Mouse (Mus musculus) intestine, postnatal 0 days (tissue): ENCODE data around the gene Ecsit. TPM values are rescaled to one million over a fixed set of nuclear protein-coding genes. Genes with fewer than 3 reads are reported as not detected.

Experiments used
- ATAC-seq: fragments of 200-750 bp; cut with Nextera tagmentation; 2 replicates; pipeline ENCODE4 v1.8.0; 2017; ENCODE audit warnings: mild to moderate bottlenecking, moderate TSS enrichment, moderate library complexity
- H3K27ac ChIP-seq: fragments of 300-500 bp; sonication (generic); 2 replicates; pipeline ENCODE4 v1.5.1; 2014; ENCODE audit warnings: mild to moderate bottlenecking, low read depth, low read length, moderate library complexity
- H3K27me3 ChIP-seq: fragments of 300-500 bp; sonication (generic); replicated peaks from 2 replicates; pipeline ENCODE4 v1.6.1; 2014; ENCODE audit warnings: low read length, mixed read lengths; ENCODE audit not compliant: control insufficient read depth, insufficient read depth
- H3K36me3 ChIP-seq: fragments of 300-500 bp; sonication (generic); 2 replicates; pipeline ENCODE4 v1.6.1; 2014; ENCODE audit warnings: mild to moderate bottlenecking, moderate library complexity; ENCODE audit not compliant: control insufficient read depth, insufficient read depth
- H3K4me1 ChIP-seq: fragments of 300-500 bp; sonication (generic); replicated peaks from 2 replicates; pipeline ENCODE4 v1.6.1; 2014; ENCODE audit warnings: antibody characterized with exemption, low read length, mixed read lengths; ENCODE audit not compliant: control insufficient read depth, insufficient read depth
- H3K4me2 ChIP-seq: fragments of 300-500 bp; sonication (generic); replicated peaks from 2 replicates; pipeline ENCODE4 v1.6.1; 2014; ENCODE audit warnings: low read depth, mild to moderate bottlenecking, moderate library complexity
- H3K4me3 ChIP-seq: fragments of 300-500 bp; sonication (generic); 2 replicates; pipeline ENCODE4 v1.5.1; 2014; ENCODE audit warnings: low read depth, low read length
- H3K9ac ChIP-seq: fragments of 300-500 bp; sonication (generic); 2 replicates; pipeline ENCODE4 v1.6.1; 2014; ENCODE audit warnings: mild to moderate bottlenecking, low read depth, low read length
- H3K9me3 ChIP-seq: fragments of 300-500 bp; sonication (generic); 2 replicates; pipeline ENCODE4 v1.6.1; 2016; ENCODE audit warnings: mixed run types; ENCODE audit not compliant: control insufficient read depth
- CTCF ChIP-seq: sonication (generic); IDR thresholded peaks from 2 replicates; pipeline ENCODE4 v1.5.1; 2016; ENCODE audit warnings: low read depth, mild to moderate bottlenecking, control low read depth, antibody characterized with exemption, moderate library complexity
- WGBS: fragments of 180-500 bp; shearing (Covaris S2); extraction: QIAGEN DNeasy Blood & Tissue Kit; methylation state at CpG from one replicate; pipeline ENCODE4 v1.1.7; 2014; 5-methylcytosine and 5-hydroxymethylcytosine counted together
- polyA plus RNA-seq: library from polyadenylated mRNA; unstranded; fragments of >200 nt; fragmentation: Nextera tagmentation; extraction: Ambion mirVana; gene quantifications from 2 replicates; pipeline ENCODE4 v1.2.1, GENCODE M21; 2015

The Ecsit gene
- polyA plus RNA-seq, 1 experiment from 2014 or later = 23.8 TPM

DNA sequence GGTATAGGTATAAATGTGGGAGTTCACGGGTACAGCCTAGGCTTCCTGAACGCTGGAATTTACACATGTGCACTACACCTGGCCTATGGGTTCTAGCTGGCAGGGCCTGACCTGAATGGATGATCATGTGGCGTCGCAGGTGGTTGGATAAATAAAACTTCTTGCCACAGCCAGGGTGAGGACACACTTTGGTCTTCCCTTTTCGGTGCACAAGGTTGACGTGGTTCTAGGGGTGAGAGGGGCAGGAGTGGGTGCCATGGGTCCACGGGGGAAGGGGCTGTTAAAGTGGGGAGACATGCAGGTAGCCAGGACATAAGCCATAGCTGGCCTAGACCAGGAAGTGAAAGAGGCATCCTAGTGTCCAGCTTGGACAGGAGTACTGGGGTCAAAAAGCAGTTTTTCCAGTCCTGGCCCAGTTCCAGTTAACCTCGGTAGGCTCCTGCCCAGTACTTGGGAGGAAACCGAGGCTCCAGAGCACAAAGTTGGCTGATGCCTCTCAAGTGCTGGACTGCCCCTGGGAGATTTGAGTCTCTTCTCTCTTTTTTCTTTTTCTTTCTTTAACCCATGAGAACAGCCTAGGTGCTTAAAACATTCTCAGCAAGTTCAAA, 28.8 kb downstream of the Ecsit start:
- TF ChIP-seq CTCF = no peak
- 73% methylated on average over 9 of the region's 9 CpGs for WGBS
- Histone ChIP-seq H3K27me3 (peaks cover 31% of the 10 kb centered on the region), H3K4me3 (no peak overlapping the region), H3K4me1 (0 out of 2 replicates have a peak, but pooled peaks cover 4% of the 10 kb centered on the region), H3K4me2 (no peak overlapping the region), H3K27ac (no peak overlapping the region), H3K36me3 (peaks cover 35% of the 10 kb centered on the region), H3K9ac (no peak overlapping the region), H3K9me3 (no peaks in the 10 kb centered on the region)
- ATAC-seq = no peak

GRCm38 (mm10) chr9:22055713-22056112, 29.5 kb downstream of the Ecsit start:
- no peak for ATAC-seq
- Histone ChIP-seq H3K4me3 (no peak overlapping the region), H3K4me2 (no peak overlapping the region), H3K4me1 (0 out of 2 replicates have a peak, but pooled peaks cover 4% of the 10 kb centered on the region), H3K9me3 (no peaks in the 10 kb centered on the region), H3K27me3 (peaks cover 38% of the 10 kb centered on the region), H3K36me3 (peaks cover 30% of the 10 kb centered on the region), H3K9ac (no peak overlapping the region), H3K27ac (no peak overlapping the region)
- no peak for TF ChIP-seq CTCF
- 27% methylated on average over 29 of the region's 29 CpGs for WGBS

DNA sequence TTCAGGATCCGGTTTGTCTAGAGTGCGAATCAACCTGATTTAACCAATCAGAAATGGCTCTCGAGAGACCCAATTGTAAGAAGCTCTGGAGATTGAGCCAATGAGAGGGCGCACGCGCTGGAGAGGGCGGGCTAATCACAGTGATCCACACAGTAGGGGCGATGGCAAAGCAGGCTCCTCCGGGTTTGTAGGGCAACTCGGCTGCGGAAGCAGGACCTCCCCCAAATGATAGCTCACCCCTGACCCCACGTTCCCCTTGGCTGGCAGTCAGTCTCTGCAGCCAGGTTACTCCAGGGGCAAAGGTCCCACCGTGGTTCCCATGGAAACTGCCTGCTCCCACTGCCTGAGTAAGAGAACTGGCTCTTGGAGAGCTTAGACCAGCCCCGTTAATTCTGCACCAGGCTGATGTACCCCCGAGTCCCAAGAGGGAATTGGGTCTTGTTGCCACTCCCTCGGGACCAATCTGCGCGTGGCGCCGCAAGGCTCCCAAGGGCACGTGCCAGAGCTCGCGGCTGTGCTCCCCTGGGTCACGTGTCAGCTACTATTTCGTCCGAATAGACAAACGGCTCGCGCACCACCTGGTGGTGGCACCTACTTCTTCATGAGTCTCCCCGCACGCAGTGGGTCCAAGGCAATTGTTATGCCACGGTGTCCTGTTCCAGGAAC, 30.7 kb downstream of the Ecsit start:
- Histone ChIP-seq H3K4me1 (0 out of 2 replicates have a peak, but pooled peaks cover 7% of the 10 kb centered on the region), H3K9me3 (no peaks in the 10 kb centered on the region), H3K27me3 (peaks cover 43% of the 10 kb centered on the region), H3K9ac (no peak overlapping the region), H3K27ac (no peak overlapping the region), H3K36me3 (peaks cover 27% of the 10 kb centered on the region), H3K4me3 (no peak overlapping the region), H3K4me2 (peak overlapping the region; percentile 35; the same call in 1 of the 2 replicates)
- peak; percentile 29 for ATAC-seq
- TF ChIP-seq CTCF = peak; percentile 86
- 3% methylated on average over 32 of the region's 32 CpGs for WGBS

DNA sequence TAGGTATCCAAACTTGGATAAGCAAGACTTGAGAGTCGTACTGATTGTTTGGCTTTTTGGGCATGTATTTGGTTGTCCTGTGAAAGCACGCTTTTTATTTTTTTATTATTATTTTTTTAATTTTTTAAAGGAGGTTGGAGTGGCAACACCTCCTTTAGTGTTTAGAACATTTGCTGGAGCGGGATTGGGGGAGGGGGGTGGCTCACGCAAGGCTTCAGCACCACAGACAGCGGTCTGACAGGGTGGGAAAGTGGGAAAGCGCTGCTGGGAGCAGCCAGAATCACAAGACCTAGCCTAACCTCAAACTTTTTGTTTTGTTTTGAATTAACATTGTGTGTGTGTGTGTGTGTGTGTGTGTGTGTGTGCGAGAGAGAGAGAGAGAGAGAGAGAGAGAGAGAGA, 31.6 kb downstream of the Ecsit start:
- ATAC-seq = no peak
- Histone ChIP-seq H3K4me3 (no peak overlapping the region), H3K36me3 (peaks cover 20% of the 10 kb centered on the region), H3K4me1 (0 out of 2 replicates have a peak, but pooled peaks cover 7% of the 10 kb centered on the region), H3K9ac (no peak overlapping the region), H3K27ac (no peak overlapping the region), H3K4me2 (no peak overlapping the region), H3K27me3 (peaks cover 43% of the 10 kb centered on the region), H3K9me3 (no peaks in the 10 kb centered on the region)
- 25% methylated on average over 7 of the region's 7 CpGs for WGBS
- no peak for TF ChIP-seq CTCF

DNA sequence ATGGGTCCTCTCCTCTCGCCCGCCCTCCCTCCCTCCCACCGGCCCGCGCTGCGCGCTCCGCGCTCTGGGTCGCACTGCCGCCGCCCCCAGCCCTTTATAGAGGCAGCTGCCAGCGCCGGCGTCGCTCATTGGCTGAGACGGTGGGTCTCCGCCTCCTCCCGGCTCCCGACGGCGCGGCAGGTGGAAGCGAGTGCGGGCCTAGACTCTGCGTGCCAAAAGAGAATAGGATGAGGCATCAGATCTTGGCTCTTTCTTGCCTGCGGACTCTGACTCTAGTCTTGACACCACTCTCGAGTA, 33.3 kb downstream of the Ecsit start, which contains the start of gene Elavl3:
TSS of gene Elavl3 (minus strand) at position 66 of the 297 bp plus-strand sequence.
- no peak within 1 kb of the TSS; the same call in 1 of the 2 replicates for H3K9ac ChIP-seq
- 0 out of 2 replicates have a peak, but pooled peaks cover 2% of the 10 kb centered on the region for H3K36me3 ChIP-seq
- peak within 1 kb of the TSS; percentile 34 for H3K4me3 ChIP-seq
- H3K4me1 ChIP-seq = 0 out of 2 replicates have a peak, but pooled peaks cover 7% of the 10 kb centered on the region
- ATAC-seq = no peak
- 2% methylated on average over 19 of the region's 28 CpGs for WGBS
- no peak for TF ChIP-seq CTCF
- no peaks in the 10 kb centered on the region for H3K9me3 ChIP-seq
- H3K27ac ChIP-seq = no peak within 1 kb of the TSS
- peak within 1 kb of the TSS; percentile 66 for H3K4me2 ChIP-seq
- H3K27me3 ChIP-seq = peaks cover 43% of the 10 kb centered on the region

- Histone ChIP-seq H3K9ac (no peak overlapping the region; the same call in 1 of the 2 replicates), H3K4me2 (peak overlapping the region; percentile 66), H3K4me3 (peak overlapping the region; percentile 34), H3K27ac (no peak overlapping the region), H3K36me3 (no peaks in the 10 kb centered on the region), H3K4me1 (0 out of 2 replicates have a peak, but pooled peaks cover 7% of the 10 kb centered on the region), H3K27me3 (peaks cover 43% of the 10 kb centered on the region), H3K9me3 (no peaks in the 10 kb centered on the region)
- no peak for ATAC-seq
- no peak for TF ChIP-seq CTCF
- WGBS = 2% methylated on average over 59 of the region's 67 CpGs
Measured at GRCm38 (mm10) chr9:22051161-22051957, 33.9 kb downstream of the Ecsit start.
